Mouse (Mus musculus): ENCODE results near the gene Gm5926.
"Not testable (repeated sequence)": the region's sequence is repeated elsewhere in the genome, so short reads cannot be mapped to it uniquely, and the experiment has no call there.

The Gm5926 gene

GRCm38 (mm10) chrX:32650416-32650815, at the start of gene Gm5926:
Gene Gm5926 (plus strand): TSS chrX:32650716.
- DNase-seq, result not testable (repeated sequence)

DNA sequence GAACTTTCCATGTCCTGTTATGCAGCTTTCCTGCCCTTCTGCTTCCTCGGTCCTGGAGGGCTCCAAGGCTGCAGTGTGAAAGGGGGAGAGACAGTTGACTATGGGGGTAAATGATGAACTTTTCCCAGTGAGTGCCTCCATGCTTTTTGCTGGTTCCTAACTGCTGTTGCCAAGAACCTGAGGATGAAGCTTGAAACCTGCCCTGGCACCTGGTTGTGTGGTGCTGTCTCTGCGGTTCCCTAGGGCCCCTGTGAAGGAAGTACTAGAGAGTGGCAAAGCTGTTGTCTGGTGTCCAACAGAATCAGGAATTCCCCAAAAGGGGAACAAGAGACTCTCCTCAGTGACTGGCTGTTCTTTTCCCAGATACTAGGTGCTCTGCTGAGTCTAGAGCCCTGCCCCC, 49.5 kb upstream of the Gm5926 start:
- not testable (repeated sequence) for DNase-seq

DNA sequence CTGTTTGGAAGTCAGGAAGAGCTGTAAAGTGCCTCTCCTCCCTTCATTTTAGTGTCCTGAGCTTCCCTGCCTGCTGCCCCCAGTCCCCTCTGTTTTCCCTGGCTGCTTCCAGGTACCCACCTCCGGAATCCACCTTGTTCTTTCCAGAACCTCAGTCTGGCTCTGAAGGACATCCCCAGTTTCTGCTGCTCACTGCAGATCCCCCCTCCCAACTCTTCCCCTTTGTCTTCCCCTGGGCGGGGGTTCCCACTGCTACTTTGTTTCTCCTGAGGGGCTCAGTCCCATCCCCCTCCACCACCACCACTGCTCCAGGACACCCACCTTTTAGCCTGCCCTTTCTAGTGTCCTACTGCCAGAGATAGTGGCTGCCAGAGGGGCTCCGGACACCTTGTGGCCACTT, 49.1 kb upstream of the Gm5926 start:
- not testable (repeated sequence) for DNase-seq
